Mouse (Mus musculus): ENCODE measurements around the gene Kmt2c. TPM values are rescaled to one million over a fixed set of nuclear protein-coding genes. Genes with fewer than 3 reads are reported as not detected.

The Kmt2c gene
- total RNA-seq, 4 experiments from 2014 or later, result 36.8 to 51.8 (median 38.1) TPM

DNA sequence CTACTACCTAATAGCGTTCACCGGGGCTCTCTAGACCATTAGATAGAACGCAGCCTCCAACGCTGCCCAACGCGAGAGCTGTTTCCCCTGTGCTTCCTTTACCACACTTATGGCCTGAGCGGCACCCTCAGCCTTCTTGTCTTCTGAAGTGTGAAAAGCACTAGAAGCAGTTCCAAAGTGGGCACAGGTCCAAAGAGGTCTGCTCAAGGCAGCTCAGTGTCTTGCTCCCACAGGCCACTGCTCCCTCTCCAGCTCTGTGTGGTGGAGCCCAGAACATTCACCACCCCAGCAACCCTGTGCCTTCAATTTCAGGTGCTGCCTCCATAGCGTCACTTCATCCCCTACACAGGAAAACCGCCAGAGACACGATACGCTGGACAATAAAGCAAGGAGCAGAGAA is 115.0 kb downstream of the Kmt2c start:
- DNase-seq (ENCODE audit: low spot score in 2 of 2), result no peak

DNA sequence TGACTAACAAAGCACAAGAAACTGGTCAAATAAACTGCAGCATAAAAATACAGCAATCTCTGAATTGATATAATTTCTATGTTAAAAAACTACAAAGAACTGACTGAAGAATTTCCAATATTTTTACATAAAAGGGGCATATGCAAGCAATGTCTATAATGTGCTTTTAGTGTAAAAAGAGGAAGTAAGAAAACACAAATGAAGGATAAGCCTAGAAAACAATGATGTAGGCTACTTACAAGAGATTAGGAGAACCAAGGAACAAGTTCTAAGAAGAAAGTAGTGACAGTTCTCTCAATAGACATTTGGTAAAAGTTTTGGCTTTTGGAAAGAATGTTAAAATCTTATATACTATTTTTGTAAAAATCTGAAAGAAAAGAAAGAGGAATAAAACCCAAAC is 119.4 kb downstream of the Kmt2c start:
- DNase-seq (ENCODE audit: low spot score in 2 of 2), result no peak

DNA sequence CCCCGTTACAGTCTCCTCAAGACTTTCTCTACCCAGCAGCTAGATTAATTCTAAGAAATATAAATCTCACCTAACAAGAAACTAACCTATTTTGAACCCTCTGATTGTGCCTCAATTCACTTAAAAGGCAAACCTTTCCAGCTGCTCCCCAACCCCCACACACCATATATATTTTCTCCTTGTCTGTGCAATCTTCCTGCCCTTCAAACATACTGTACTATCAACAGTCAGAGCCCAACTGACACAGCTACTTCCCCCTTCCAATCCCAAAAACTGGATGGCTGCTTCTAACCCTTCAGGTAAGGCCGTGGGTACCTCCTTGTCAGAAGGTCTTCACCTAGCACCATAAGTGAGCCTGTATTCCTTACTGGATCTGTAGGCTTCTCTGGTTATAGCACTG is 130.2 kb downstream of the Kmt2c start:
- no peak for DNase-seq (ENCODE audit: low spot score in 2 of 2)

DNA sequence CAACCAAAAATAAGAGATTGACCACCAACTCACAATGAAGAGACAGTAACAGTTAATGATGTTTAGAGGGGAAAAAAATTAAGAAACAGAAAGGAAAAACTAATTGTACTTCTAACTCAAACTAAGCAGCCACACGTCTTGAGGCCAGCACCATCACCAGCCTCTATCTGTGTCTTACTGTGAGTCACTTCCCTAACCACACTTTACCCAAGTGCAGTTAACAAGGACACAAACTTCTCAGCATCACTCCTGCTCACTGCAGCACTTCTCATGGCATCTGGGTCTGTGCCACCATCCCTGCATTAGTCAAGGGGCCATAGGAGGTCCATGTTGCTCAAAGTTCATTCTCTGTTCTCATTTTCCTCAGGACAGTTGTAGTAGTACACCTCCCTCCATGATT is 131.5 kb downstream of the Kmt2c start:
- DNase-seq (ENCODE audit: low spot score in 2 of 2), result no peak

DNA sequence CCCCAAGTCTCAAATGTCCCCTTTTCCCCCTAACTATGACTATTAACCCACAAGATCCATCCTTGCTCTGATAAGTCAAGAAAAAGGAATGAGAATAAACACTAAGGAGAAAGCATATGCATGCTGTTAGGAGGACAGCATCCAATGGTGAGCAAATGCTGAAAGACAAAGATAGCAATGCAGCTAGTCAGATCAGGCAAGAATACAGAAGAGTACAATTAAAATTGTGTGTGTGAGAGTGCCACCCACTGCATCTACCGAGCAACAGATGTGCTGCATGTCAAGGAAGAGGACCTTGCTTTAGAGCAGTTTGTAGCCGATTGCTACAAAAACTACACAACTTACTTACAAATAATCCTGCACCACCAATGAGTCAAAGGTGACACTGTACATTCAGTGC is 145.1 kb downstream of the Kmt2c start:
- no peak for DNase-seq (ENCODE audit: low spot score in 2 of 2)

DNA sequence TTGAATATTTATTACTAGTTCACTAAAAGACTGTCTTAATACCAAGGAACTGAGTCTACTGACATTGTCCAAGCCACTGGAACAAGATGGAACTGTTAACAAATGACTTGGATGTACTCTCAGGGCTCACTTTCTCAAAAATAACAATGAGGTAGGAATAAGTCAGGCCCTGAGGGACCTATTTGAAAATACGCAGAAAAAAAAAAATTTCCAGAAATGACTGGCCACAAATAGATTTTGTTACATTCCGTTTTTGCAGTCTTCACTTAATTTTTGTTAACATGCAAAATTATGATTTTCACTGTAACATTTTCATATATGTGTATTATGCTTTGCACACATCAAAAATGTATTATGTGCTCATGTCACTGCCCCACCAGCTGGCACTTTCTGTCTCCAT is 167.3 kb downstream of the Kmt2c start:
- DNase-seq (ENCODE audit: low spot score in 2 of 2), result no peak

DNA sequence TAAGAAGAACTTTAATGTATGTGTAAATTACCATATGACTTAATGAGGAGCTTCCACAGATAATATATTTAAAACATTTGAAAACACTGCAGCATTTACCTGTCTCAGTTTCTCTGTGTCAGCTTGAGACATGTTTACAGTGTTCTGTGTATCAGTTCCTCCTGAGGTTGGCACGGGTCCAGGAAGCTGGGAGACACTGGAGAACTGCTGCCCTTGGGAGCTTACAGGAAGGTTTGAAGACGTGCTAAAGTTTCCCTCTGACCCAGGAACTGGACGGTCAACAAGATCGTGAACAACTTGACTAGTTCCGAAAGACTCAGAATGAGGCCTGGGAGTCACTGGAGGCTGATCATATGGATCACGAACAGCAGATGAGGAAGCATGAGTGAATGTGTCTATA is 184.7 kb downstream of the Kmt2c start:
- peak in 1 of 2 experiments; percentile 30 for DNase-seq (ENCODE audit: low spot score in 2 of 2)

DNA sequence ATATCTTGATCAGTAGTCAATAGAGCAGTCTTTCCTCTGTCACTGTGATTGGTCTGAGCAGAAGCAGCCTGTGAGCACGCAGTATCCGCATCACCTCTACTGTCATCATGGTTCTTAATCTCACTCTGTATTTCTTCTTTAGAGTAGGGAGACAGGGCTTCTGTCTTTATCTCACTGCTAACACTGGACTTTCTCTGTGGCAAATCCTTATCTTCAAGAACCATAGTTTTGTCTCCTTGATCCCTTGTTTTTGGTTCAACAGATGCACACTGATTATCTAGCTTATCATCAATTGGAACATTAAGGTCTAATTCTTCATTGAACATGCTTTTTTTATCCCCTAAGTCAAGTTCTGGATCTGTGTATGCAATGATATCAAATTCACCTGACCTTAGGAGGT is 188.4 kb downstream of the Kmt2c start:
- no peak for DNase-seq (ENCODE audit: low spot score in 2 of 2)

DNA sequence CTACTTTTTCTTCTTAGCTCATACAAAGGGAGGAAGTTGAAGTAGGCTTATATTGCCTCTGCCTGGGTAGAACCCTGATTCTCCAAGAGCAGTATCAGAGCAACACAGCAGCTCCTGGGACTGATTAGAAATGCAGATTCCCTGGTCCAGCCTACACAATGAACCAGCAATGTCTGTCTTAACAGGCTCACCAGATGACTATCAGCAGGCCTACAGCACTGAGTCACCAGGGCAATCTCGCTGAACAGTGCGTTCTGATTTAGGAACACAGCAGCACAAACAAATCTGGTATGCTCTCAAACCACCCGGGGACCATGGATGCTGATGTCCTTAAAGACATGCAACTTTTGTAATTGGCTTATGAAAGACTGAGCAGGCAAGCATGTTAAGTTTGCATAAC is 201.8 kb downstream of the Kmt2c start:
- DNase-seq (ENCODE audit: low spot score in 2 of 2), result no peak

DNA sequence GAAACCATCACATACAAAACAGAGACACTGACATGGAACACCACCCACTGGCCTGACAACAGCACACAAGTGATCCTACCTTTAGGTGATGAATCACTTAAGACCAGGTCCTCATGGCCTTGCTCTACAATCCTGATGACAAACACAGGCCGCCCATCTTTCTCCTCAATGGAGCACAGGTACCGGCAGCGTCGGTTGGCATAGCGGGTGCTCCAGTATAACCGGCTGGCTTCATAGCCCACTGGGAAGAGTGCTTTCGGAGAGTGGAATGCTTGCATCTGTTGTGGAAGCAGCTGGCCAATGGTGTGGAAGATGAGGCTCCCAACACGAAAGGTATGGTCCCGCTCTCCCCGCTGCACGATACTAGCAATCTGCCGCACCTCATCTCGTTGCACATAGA is 214.6 kb downstream of the Kmt2c start:
- DNase-seq (ENCODE audit: low spot score in 2 of 2), result no peak

DNA sequence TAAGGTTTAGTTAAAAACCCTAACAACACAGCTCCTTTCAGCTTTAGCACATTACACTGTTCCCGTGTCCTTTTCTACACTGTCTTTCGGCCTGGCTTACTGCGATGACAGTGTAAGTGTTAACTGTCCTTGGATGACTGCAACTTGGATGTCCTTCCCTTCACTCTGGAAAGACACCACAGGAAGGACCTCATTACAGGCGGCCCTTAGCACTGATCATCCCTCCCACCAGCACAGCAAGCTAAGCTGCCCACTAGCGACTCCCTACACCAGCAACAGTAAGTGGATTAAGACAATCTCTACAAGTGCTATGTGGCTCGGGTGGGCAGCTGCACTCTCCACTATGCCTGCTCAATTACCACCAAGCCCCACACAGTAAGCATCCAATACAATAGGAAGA is 222.2 kb downstream of the Kmt2c start:
- DNase-seq (ENCODE audit: low spot score in 2 of 2), result no peak

DNA sequence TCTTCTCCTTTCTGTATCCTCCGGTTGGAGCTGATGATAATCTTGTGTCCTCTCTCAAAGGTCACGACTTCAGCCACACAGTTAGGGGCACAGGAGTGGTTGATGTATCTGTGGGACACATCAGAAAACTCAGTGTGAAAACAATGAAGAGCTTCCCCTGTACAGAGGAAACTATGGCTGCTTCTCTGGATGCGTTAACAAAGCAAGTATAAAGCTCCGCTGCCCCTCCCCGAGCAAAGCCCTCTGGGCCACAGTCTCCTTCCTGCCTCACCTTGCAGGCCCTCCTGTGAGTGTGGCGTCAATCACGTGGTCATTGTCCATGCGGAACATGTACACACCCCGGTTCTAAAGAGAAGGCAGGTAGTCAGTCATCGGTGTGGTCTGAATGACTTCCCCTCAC is 223.0 kb downstream of the Kmt2c start:
- no peak for DNase-seq (ENCODE audit: low spot score in 2 of 2)

DNA sequence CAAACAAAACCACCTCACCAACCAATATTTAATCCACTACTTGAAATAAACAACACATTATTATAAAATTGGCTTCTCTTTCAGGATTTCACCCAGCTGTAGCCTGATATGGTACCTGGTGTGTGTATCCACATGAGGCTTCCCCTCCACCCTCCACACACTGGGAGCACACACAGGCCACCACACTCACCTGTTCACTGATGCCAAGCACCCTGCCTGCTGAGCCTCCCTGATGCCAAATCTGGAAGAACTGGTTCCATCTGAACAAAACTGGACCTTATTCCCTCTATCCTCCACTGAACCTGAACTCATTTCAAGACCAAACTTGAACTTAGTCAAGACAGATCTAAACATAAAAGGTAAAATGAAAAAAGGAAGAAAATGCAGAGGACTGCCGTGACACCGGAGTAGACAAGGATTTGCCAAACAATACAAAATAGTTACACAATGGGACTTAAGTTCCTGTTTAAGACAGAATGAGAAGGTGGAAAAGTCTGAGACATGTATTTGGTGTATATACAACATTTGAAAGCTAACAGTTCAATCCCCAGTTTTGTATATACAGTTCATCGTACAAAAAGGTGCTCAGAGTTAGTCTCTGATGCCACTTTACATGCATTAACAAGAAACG is 230.2 kb downstream of the Kmt2c start:
- no peak for DNase-seq (ENCODE audit: low spot score in 2 of 2)

DNA sequence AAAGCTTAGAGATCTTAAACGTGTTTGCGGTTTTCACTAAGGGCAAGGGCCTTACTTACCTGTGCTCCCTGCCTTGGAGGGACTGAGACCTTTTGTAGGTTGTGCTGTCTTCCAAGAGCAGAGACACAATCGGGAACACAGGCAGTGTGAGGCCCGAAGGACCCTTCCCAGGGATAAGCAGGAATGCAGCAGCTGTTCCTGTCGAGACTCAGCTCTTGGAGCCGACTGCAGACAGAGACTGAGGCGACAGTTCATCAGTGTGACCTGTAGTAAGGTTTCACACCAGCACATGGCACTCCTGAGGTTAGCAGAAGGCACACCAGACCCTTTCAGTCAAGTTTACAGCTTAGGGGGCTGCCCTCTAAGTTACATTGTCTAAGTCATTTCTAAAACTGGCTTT is 236.3 kb downstream of the Kmt2c start:
- no peak for DNase-seq (ENCODE audit: low spot score in 2 of 2)

DNA sequence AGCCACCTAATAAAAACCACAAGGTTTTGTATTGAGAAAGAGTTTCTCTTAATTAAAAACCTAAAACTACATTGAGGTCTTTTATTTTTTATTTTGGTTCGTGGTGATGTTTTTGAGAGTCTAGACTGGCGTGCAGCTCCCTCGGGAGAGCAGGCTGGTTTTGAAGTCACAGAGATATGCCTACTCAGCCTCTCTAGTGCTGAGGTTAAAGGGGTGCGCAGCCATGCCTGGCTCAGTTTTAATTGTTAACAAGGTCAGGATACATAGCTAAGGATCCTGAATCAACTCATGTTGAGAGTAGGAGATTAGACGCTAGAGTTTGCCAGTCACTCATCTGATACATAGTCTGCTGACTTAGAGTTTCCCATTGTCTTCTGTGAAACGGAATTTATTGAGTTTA is 237.1 kb downstream of the Kmt2c start:
- no peak for DNase-seq (ENCODE audit: low spot score in 2 of 2)

DNA sequence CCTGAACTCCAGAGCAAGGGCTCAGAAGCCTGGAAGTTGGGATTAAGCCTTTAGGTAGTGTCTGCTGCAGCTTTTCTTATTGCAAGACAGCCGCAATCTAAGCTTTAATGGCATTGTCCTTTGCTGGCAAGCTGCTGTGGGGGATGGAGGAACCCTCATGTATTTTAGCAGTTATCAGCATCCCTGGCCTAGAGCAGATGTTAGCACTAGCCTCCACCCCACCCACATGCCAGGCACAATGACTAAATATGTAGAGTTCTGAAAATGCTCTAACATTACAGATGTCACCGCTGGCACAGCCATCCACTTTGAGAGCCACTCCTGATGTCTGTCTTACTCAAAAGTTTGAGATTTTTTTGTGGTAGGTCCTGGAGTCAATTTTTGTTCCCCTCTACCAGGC is 241.9 kb downstream of the Kmt2c start:
- DNase-seq (ENCODE audit: low spot score in 2 of 2), result no peak

DNA sequence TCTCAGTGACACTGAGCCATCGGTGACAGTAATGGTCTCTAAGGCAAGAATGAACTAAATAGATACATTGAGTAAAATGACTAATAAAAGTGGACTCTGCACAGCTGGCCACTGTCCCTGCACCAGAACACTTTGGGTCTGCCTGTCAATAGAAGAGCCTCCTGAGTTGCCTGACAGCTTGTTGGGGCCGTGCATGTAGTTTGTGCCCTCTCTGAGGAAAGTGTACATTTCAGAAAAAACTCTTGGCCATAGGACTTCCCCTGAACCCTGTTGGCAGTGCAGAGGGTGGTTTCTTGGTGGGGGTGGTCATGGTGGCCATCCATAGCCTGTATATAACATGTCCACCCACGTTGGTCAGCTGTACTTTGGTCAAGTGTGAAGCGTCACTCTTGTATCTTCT is 244.1 kb downstream of the Kmt2c start:
- DNase-seq (ENCODE audit: low spot score in 2 of 2), result no peak

DNA sequence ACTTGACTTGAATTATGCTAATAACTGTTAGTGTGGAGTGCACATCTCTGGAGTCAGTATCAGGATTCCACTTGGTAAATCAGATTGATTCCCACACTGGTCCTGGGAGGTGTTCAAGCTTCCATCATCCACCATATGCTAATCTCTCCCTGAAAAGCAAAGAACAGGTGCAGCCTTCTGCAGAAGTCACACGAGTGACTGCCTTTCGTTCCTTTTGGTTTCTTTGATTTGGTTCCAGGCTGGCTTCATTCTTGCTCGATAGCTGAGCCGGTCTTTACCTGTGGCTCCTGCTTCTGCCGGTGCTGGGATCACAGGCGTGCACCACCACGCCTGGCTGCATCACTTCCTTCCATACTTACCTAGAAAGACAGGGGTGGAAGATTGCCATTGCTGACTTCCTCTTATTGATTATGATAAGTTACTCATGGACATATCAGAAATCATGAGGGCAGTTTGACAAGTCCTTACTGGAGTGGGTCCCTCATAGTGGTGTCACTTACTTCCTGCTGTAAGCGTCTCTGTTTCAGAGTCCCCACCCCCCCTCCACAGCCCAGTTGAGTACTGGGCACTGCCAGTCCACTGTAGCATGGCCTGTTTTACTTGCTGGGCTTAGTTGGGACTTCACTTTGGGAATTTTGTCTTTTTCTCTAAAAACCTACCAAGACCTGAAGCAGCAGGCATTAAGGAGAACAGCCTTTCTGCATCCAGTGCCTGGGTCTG is 245.6 kb downstream of the Kmt2c start:
- DNase-seq (ENCODE audit: low spot score in 2 of 2), result no peak

DNA sequence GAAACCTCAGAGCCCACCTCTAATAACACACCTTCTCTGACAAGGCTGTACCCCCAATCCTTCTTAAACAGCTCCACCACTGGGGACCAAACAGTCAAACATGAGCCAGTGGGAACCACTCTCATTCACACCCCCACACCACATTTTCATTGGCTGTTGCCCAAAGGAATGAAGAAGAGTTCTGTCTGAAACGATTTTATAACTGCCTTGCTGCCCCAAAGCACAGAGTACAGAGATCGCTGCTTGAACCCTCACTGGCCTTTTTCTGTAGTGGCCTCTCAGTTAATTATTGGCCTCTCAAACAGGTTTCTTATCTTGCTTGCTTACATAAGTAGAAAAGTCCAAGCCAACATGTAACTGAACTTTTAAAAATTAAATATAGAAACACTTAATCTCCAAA is 246.2 kb downstream of the Kmt2c start:
- DNase-seq (ENCODE audit: low spot score in 2 of 2), result no peak

DNA sequence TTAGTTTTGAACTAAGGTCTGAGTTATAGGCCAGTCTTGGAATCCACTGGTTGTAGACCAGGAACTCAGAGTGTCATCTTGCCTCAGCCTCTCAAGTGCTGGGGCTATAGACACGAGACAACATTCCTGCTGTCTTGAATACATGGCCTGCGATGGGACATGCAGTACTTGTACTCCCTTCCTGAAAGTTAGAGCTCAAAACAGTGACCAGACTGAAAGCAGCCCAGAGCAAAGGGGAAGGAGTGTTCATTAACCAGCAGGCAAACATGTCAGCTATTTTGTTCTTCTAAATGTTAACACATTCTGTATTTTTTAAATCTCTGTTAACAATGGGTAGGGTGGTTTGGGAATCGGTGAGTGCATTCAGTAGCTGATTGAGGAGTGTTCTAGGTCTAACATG is 251.5 kb downstream of the Kmt2c start:
- no peak for DNase-seq (ENCODE audit: low spot score in 2 of 2)

DNA sequence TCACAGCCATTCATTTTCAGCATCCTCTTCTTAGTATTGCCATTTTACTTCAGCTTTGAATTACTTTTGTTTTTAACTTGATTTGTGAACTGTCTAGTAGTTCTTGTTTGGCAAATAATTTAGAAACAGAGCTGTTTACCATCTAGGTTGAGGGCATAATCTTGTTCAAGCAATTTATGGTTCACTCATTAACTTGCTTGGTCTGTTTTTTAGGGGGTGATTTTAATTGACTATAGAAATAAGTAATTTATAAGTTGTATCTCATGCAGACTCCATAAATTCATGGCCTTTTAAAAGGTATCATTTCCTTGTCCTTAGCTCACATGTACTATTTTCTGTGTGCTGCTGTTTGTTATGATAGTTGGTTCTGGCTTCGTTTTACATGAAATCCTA is 252.1 kb downstream of the Kmt2c start:
- no peak for DNase-seq (ENCODE audit: low spot score in 2 of 2)

DNA sequence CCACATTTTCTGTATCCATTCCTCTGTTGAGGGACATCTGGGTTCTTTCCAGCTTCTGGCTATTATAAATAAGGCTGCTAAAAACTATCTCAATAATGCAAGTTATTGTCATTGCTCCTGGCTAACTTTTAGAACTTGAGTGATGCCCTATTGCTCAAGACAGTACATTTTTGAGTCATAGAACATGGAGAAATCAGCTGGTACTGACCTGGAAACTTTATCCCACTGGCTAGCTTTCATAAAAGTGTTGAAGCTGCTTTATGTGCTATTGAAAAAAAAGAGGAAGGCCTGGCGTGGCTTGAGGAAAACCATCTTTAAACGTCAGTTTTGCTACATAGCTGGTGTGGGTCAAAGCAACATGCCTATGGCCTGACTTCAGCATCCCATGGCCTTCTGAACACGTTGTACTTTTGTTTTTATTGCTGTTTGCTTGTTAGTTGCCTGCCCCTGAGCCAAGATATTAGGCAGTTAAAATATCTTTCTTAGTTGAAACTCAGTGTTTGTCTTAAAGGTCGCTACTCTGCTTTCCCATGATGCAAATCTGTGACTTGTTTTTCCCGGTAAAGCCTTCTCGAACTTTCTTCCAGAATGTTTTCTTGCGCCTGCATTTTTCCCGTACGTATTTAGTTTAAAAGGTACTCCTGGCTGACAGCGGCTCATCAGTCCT is 252.6 kb downstream of the Kmt2c start:
- DNase-seq (ENCODE audit: low spot score in 2 of 2), result no peak

DNA sequence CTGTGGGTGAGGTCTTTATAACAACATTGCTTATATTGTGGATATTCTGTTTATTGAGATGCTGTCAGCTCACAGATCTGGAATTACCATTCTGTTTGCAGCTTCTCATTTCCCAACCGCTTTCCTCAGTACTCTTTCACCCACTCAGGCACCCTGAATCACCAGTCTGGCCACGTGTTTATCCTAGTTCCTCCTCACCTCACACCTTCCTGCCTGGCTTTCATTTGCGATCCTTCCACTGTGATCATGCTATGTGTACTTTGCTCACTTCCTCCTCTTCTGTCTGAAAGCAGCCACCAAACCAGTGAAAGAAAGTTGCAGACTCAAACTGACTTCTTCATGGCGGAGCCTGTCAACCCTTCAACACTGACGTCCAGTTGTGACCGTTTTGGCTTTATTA is 255.5 kb downstream of the Kmt2c start:
- DNase-seq (ENCODE audit: low spot score in 2 of 2), result no peak

Measured in gastrocnemius, adult 8-10 months (tissue).